Mouse (Mus musculus) C3H10T1/2 (cell line): ENCODE measurements around the gene Ctnnal1. TPM values are rescaled to one million over a fixed set of nuclear protein-coding genes. Genes with fewer than 3 reads are reported as not detected.

ENCODE experiments used
- polyA plus RNA-seq, 2 experiments: library from polyadenylated mRNA; unstranded; fragments of >200 nt; fragmentation: generic; extraction: Trizol; gene quantifications; one replicate each; pipeline ENCODE4 v1.2.1; 2012; ENCODE audit warnings: missing spikeins in 2 of 2

Ctnnal1 gene
- 10 to 100 TPM in 1 of 2 experiments, 1 to 10 TPM in 1; 3.2 to 14.3 TPM for polyA plus RNA-seq

GRCm38 (mm10) chr4:56865003-56865511, at the start of gene Ctnnal1:
Ctnnal1 (minus strand) TSS chr4:56865188.

GRCm38 (mm10) chr4:56801907-56802668, 62.9 kb downstream of the Ctnnal1 start, which contains the start of the genes Elp1 and Fam206a:
Elp1 (minus strand) TSS chr4:56802331.
Fam206a (plus strand) TSS chr4:56802345.

Other genes with a start within 250 kb of the Ctnnal1 start
- gene Gm26657, start 125.1 kb downstream of the Ctnnal1 start, polyA plus RNA-seq, result under 1 TPM in 1 of 2 experiments, not detected in 1; 0.14 TPM
- gene Actl7b, start 123.7 kb downstream of the Ctnnal1 start, polyA plus RNA-seq, result not detected
- under 1 TPM in 1 of 2 experiments, not detected in 1; 0.07 TPM for gene Actl7a, start 121.8 kb downstream of the Ctnnal1 start, polyA plus RNA-seq
- 10 to 100 TPM; 18.3 to 26.7 TPM for gene Elp1, start 62.9 kb downstream of the Ctnnal1 start, polyA plus RNA-seq
- 1 to 10 TPM; 5.4 to 8.8 TPM for gene Fam206a, start 62.8 kb downstream of the Ctnnal1 start, polyA plus RNA-seq
- gene Tmem245, start 82.2 kb upstream of the Ctnnal1 start, polyA plus RNA-seq, result 1 to 10 TPM in 1 of 2 experiments, under 1 TPM in 1; 0.34 to 2.3 TPM
- gene Frrs1l, start 125.2 kb upstream of the Ctnnal1 start, polyA plus RNA-seq, result not detected